Mouse (Mus musculus) hindbrain, embryonic 10.5 days (tissue): Measurements from ENCODE around the gene Foxn1. TPM values are rescaled to one million over a fixed set of nuclear protein-coding genes. Genes with fewer than 3 reads are reported as not detected.

Experiments
- DNase-seq: peaks from one replicate; pipeline ENCODE4 v3.0.0-alpha.2; 2017; ENCODE audit warnings: low spot score
- H3K27ac ChIP-seq: fragments of 300-500 bp; sonication (generic); 2 replicates; pipeline ENCODE4 v1.5.1; 2016; ENCODE audit warnings: mild to moderate bottlenecking, moderate library complexity
- H3K27me3 ChIP-seq: fragments of 300-500 bp; sonication (generic); 2 replicates; pipeline ENCODE4 v1.6.1; 2016; ENCODE audit warnings: mild to moderate bottlenecking; ENCODE audit not compliant: poor library complexity, insufficient read depth, severe bottlenecking
- H3K36me3 ChIP-seq: fragments of 300-500 bp; sonication (generic); 2 replicates; pipeline ENCODE4 v1.6.1; 2016; ENCODE audit warnings: mild to moderate bottlenecking, moderate library complexity
- H3K4me1 ChIP-seq: fragments of 300-500 bp; sonication (generic); replicated peaks from 2 replicates; pipeline ENCODE4 v1.6.1; 2016; ENCODE audit warnings: mild to moderate bottlenecking
- H3K4me3 ChIP-seq: fragments of 300-500 bp; sonication (generic); 2 replicates; pipeline ENCODE4 v1.5.1; 2016; ENCODE audit warnings: mild to moderate bottlenecking, moderate library complexity
- H3K9me3 ChIP-seq: fragments of 300-500 bp; sonication (generic); 2 replicates; pipeline ENCODE4 v1.6.1; 2016; ENCODE audit warnings: mild to moderate bottlenecking, moderate library complexity
- WGBS: fragments of 180-500 bp; shearing (Covaris S2); methylation state at CpG from one replicate; pipeline ENCODE4 v1.1.7; 2016; 5-methylcytosine and 5-hydroxymethylcytosine counted together
- polyA plus RNA-seq: library from polyadenylated mRNA; unstranded; fragments of >200 nt; fragmentation: Nextera tagmentation; extraction: Ambion mirVana; gene quantifications from 2 replicates; pipeline ENCODE4 v1.2.1, GENCODE M21; 2016

Gene Foxn1
- polyA plus RNA-seq, 1 experiment from 2014 or later: not detected

GRCm38 (mm10) chr11:78420263-78420889, 34.0 kb upstream of the Foxn1 start:
- no peak overlapping the region for H3K4me3 ChIP-seq
- 79% methylated on average over 12 of the region's 12 CpGs for WGBS
- H3K27ac ChIP-seq: no peak overlapping the region
- no peaks in the 10 kb centered on the region for H3K36me3 ChIP-seq
- H3K27me3 ChIP-seq: 0 out of 2 replicates have a peak, but pooled peaks cover 11% of the 10 kb centered on the region
- DNase-seq: no peak
- no peaks in the 10 kb centered on the region for H3K4me1 ChIP-seq
- H3K9me3 ChIP-seq: no peaks in the 10 kb centered on the region

GRCm38 (mm10) chr11:78416854-78417253, 30.5 kb upstream of the Foxn1 start:
- H3K4me3 ChIP-seq: no peak overlapping the region
- WGBS: 85% methylated on average over 6 of the region's 6 CpGs
- 0 out of 2 replicates have a peak, but pooled peaks cover 5% of the 10 kb centered on the region for H3K27me3 ChIP-seq
- no peaks in the 10 kb centered on the region for H3K36me3 ChIP-seq
- 0 out of 2 replicates have a peak, but pooled peaks cover 4% of the 10 kb centered on the region for H3K4me1 ChIP-seq
- H3K27ac ChIP-seq: no peak overlapping the region
- DNase-seq: no peak
- no peaks in the 10 kb centered on the region for H3K9me3 ChIP-seq

- Histone ChIP-seq H3K9me3 (no peaks in the 10 kb centered on the region), H3K36me3 (no peaks in the 10 kb centered on the region), H3K4me1 (0 out of 2 replicates have a peak, but pooled peaks cover 4% of the 10 kb centered on the region), H3K4me3 (no peak overlapping the region), H3K27ac (no peak overlapping the region), H3K27me3 (no peaks in the 10 kb centered on the region)
- DNase-seq: no peak
- 76% methylated on average over 6 of the region's 6 CpGs for WGBS
These were observed 26.5 kb upstream of the Foxn1 start for GRCm38 (mm10) chr11:78412861-78413260.

- Histone ChIP-seq H3K27me3 (no peaks in the 10 kb centered on the region), H3K4me3 (no peak overlapping the region)
- WGBS: 82% methylated on average over 6 of the region's 6 CpGs
These were observed 26.0 kb upstream of the Foxn1 start for GRCm38 (mm10) chr11:78412324-78412850.

DNA sequence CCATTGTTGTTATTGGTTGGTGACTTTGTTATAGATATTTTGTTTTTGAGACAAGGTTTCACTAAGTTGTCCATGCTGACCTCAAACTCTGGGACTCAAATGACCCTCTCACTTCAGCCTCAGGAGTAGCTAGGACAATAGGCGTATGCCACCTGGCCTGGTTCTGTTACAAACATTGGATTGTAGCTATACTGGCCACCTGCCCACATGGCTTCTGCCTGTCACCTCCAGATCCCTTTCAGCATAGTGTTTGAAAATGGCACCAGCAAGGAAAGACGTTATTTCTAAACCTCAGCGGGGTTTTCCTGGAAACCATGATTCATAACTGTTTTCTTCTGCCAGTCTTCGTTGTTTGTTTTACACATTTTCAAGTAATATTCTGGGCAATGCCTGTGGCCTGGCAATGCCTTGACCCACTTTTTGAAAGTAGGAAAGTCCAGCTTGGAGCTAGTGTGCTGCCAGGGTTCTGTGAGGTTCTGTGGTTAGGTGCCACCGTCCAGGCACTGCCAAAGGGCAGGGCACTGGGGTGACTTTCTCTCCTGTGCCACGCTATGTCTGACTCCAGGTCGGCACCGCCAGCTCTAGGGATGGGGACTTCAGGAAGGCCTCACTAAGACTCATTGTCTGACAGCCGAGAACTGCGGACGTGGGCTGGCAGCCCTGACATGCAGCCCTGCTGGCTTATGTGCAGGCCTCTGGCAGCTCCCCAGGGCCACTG, 25.4 kb upstream of the Foxn1 start:
- Histone ChIP-seq H3K27me3 (no peaks in the 10 kb centered on the region), H3K4me1 (0 out of 2 replicates have a peak, but pooled peaks cover 4% of the 10 kb centered on the region), H3K36me3 (no peaks in the 10 kb centered on the region), H3K4me3 (no peak overlapping the region), H3K27ac (no peak overlapping the region), H3K9me3 (no peaks in the 10 kb centered on the region)
- DNase-seq: no peak
- 84% methylated on average over 11 of the region's 11 CpGs for WGBS

More at GRCm38 (mm10) chr11:78412324-78412850, 26.0 kb upstream of the Foxn1 start:
- no peak for DNase-seq
- H3K4me1 ChIP-seq: 0 out of 2 replicates have a peak, but pooled peaks cover 4% of the 10 kb centered on the region
- no peak overlapping the region for H3K27ac ChIP-seq
- H3K36me3 ChIP-seq: no peaks in the 10 kb centered on the region
- H3K9me3 ChIP-seq: no peaks in the 10 kb centered on the region

DNA sequence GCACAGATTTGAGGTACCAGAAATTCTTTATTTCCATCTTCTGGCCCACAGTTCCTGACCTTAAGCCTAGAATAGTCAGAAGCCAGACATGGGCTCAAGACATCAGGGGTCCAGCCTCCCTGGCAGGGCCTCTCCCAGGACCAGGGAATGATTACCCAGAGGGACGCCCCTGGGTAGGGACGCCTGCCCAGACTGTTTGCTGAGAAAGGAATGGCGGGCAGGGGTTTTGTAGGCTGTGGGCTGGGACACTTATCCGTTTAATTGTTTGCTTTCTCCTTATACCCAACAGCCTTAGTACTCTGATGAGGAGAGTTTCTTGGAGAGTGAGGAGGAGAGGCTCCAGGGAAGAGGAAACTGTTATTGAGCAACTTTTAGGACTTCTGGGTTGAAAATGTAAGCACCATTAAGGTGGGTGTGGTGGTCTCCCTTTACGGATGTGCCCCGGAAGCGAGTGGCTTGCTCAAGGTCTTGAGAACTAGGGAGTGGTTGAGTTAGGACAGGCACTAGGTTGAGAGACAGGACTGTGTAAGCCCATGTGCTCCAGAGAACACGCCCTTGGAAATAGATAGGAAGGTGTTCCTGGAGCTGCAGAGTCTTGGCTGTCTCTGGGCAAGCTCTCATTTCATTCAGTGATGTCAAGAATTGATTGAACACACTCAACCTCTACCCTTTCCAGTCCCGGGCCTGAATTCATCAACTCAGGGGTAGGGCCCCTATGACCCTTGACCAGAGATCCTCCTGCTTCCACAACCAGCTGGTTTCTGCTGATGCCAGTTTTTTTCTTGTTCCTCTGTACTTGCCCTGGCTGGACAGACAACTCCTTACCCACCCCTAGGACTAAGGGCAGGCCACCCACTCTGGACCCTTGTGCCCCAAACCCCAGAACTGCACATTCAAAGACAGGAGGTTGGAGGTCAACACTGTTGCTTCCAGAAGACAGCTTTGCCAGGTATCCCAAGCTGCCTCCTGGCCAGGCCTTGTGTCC, 22.2 kb upstream of the Foxn1 start:
- WGBS: 87% methylated on average over 9 of the region's 9 CpGs
- H3K27ac ChIP-seq: no peak overlapping the region
- no peaks in the 10 kb centered on the region for H3K36me3 ChIP-seq
- 0 out of 2 replicates have a peak, but pooled peaks cover 3% of the 10 kb centered on the region for H3K27me3 ChIP-seq
- DNase-seq: no peak
- H3K4me1 ChIP-seq: 0 out of 2 replicates have a peak, but pooled peaks cover 4% of the 10 kb centered on the region
- no peak overlapping the region for H3K4me3 ChIP-seq
- H3K9me3 ChIP-seq: no peaks in the 10 kb centered on the region

DNA sequence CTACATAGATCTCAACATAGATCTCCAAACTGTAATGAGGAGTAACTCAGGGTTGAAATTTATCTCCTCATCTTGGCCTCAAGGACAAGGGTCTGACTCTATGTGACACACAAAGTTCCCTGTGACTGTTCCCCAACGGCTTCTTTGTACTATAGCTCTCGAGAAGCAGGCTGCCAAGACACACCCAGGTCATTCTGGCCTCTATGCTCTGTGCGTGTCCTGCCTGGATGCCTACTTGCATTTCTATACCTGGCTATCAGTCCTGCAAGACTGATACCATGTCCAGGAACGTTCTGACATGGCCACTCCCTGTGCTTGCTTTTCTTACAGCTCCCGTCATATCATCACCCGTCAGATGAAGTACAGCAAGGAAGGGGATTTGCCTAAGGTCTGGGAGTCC, 15.7 kb upstream of the Foxn1 start:
- Histone ChIP-seq H3K4me1 (peaks cover 31% of the 10 kb centered on the region), H3K36me3 (no peaks in the 10 kb centered on the region), H3K27me3 (peaks cover 8% of the 10 kb centered on the region; the same call in 1 of the 2 replicates), H3K4me3 (no peak overlapping the region), H3K9me3 (no peaks in the 10 kb centered on the region), H3K27ac (no peak overlapping the region)
- DNase-seq: no peak
- WGBS: 83% methylated on average over 6 of the region's 6 CpGs

DNA sequence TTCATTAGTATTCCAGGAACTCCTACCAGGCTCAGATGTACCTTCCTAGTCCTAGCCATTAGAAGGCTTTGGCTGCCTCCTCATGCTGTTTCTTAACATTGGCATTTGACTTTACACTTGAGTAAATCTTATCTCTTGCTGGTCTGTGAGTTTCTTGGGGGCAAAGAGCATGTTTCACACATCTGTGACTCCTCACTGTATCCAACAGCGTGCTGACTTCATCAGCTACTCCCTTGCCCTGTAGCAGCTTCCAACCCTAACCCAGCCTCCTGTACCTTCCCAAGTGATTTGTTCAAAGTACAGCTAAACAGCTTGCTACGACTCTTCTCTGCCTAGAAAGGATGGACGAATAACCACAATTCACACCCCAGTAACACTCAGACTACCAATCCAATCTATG, 15.1 kb upstream of the Foxn1 start:
- Histone ChIP-seq H3K9me3 (no peaks in the 10 kb centered on the region), H3K4me3 (no peak overlapping the region), H3K4me1 (peaks cover 37% of the 10 kb centered on the region), H3K27me3 (peaks cover 8% of the 10 kb centered on the region; the same call in 1 of the 2 replicates), H3K36me3 (no peaks in the 10 kb centered on the region), H3K27ac (no peak overlapping the region)
- no peak for DNase-seq
- 83% methylated on average over 3 of the region's 3 CpGs for WGBS

DNA sequence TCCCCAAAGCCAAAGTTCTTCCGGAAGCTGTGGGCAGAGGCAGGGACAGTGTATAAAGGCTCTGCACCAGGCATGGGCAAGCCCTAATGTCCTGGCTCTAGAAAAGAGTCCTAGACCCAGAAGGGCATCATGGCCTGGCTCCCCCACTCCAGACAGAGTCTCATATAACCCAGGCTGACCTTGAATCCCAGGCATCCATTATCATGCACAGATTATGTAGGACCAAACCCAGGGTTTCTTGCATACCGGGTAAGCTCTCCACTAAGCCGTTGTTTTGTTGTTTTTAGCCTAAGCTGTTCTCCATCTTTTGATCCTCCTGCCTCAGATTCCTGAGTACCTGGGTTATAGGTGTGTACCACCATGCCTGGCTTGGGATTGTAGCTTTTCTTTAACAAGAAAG, 14.6 kb upstream of the Foxn1 start:
- peaks cover 8% of the 10 kb centered on the region; the same call in 1 of the 2 replicates for H3K27me3 ChIP-seq
- no peak overlapping the region for H3K4me3 ChIP-seq
- peaks cover 42% of the 10 kb centered on the region for H3K4me1 ChIP-seq
- no peak for DNase-seq
- no peaks in the 10 kb centered on the region for H3K9me3 ChIP-seq
- H3K36me3 ChIP-seq: no peaks in the 10 kb centered on the region
- no peak overlapping the region for H3K27ac ChIP-seq
- WGBS: 67% methylated on average over 3 of the region's 3 CpGs

DNA sequence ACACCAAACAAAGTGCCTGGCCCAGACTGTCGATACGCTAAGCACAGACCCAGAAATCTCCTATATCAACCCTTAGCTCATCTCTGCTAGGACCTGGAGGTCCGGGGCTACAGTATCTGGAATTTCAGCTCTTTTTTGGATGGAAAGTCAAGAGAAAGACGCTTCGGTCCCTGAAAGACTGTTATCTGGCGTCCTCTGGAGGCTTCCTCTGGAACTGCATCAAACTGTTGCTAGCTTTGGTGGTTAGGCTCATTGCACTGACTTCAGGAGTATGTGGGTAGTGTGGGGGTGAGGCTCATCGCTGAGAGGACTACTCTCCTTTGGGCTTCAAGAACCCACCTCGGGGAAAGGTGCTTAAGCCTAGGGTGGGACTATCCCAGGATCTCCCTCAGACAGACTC, 13.3 kb upstream of the Foxn1 start:
- Histone ChIP-seq H3K27ac (no peak overlapping the region), H3K9me3 (no peaks in the 10 kb centered on the region), H3K27me3 (peaks cover 8% of the 10 kb centered on the region; the same call in 1 of the 2 replicates), H3K36me3 (no peaks in the 10 kb centered on the region), H3K4me1 (peaks cover 42% of the 10 kb centered on the region), H3K4me3 (no peak overlapping the region)
- DNase-seq: peak; percentile 76
- 20% methylated on average over 8 of the region's 8 CpGs for WGBS

DNA sequence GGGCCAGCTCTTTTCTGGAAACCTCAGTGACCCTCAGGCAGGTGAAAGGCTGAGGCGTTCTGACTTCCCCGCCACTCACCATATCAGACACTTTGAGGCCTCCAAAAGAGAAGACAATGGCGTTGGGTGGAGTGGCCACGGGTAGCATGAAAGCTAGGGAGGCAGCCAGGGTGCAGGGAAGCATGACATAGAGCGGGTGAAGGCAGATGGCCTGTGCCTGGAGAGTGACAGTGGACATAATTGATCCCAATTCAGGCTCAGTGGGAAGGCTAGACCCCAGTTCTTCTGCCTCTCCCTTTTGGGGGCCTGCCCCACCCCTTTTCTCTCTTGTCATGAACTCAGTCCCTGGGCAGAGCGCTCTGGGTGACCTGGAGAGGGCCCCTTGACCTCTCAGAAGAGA, 11.9 kb upstream of the Foxn1 start:
- Histone ChIP-seq H3K36me3 (no peaks in the 10 kb centered on the region), H3K4me3 (no peak overlapping the region), H3K27me3 (peaks cover 5% of the 10 kb centered on the region; the same call in 1 of the 2 replicates), H3K4me1 (peaks cover 42% of the 10 kb centered on the region), H3K27ac (0 out of 2 replicates have a peak overlapping the region, but pooled peaks have one; percentile 81), H3K9me3 (no peaks in the 10 kb centered on the region)
- no peak for DNase-seq
- 51% methylated on average over 6 of the region's 6 CpGs for WGBS

DNA sequence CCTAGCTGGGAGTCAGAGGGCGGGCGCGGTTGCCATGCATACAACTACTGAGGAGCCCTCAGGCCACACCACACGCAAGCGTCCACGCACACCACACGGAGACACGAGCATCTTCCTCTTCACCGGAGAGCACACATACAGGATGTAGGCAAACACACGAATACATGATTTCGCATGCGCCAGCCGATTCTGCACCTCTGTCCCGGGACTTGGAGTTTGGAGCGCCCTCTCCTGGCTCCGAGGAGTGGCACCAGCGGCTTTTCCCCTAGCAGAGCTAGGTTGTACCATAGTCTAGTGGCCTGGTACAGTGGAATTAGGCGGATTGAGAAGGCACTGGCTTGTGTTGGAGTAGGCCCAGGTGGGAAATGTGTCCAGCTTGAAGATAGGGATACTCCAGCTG, 11.0 kb upstream of the Foxn1 start:
- Histone ChIP-seq H3K4me1 (peaks cover 42% of the 10 kb centered on the region), H3K36me3 (no peaks in the 10 kb centered on the region), H3K27me3 (peaks cover 5% of the 10 kb centered on the region; the same call in 1 of the 2 replicates), H3K27ac (peak overlapping the region; percentile 81), H3K4me3 (peak overlapping the region; percentile 42), H3K9me3 (no peaks in the 10 kb centered on the region)
- WGBS: 10% methylated on average over 18 of the region's 18 CpGs
- DNase-seq: peak; percentile 80
